Mouse (Mus musculus): ENCODE results near the gene Gng8. TPM values are rescaled to one million over a fixed set of nuclear protein-coding genes. Genes with fewer than 3 reads are reported as not detected.

Gene Gng8
- 0.78 and 2.5 TPM in 2 replicates for polyA plus RNA-seq (2014; fragmentation: Nextera tagmentation; extraction: Ambion mirVana)

DNA sequence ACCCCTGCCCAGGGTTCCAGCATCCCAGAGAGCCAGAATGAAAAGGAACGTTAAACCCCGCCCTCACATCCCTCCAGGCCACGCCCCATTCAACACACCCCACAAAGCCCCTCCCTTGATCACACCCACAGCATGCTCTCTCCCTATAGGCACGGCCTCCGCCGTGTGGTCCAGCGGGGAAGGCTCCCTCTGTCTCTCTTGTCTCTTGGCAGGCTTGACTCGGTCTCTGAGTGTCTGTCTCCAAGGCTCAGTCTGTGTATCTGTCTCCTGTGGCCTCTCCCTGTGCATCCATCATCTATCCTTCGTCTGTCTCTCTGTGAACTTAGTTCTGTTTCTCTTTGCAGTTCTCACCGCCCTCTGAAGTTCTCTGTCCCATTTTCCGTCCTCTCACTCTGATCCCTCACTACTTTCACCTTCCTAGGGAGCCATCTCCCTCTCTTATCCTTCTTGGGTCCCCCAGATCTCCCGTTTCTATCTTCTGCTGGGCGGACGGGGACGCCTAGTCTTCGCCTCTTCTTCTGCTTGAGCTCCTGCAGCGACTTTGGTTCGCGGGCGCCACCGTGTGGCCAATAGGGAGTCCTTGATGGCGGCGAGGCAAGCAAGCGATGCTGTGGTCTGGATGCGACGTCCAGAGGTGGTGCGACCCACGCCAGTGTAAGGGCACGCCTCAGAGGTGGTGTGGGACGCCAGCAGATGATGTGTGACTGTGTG, at the start of gene Gng8:
Gene Gng8 (plus strand): TSS at position 146 of the 711 bp plus-strand sequence.
- peak within 1 kb of the TSS; percentile 48 for H3K4me2 ChIP-seq (replicated peaks)
- WGBS = under 1% methylated on average over 30 of the region's 30 CpGs
- H3K9me3 ChIP-seq (ENCODE audit: control insufficient read depth, low read length) = no peaks in the 10 kb centered on the region
- peak; percentile 89 for DNase-seq (ENCODE audit: low spot score)
- H3K9ac ChIP-seq = no peak within 1 kb of the TSS
- peaks cover 15% of the 10 kb centered on the region for H3K4me1 ChIP-seq (replicated peaks; ENCODE audit: control insufficient read depth, insufficient read depth, low read length)
- H3K4me3 ChIP-seq (replicated peaks; ENCODE audit: low read length) = peak within 1 kb of the TSS; percentile 9; the same call in 1 of the 2 replicates
- H3K36me3 ChIP-seq (replicated peaks; ENCODE audit: control insufficient read depth, insufficient read depth) = peaks cover 7% of the 10 kb centered on the region
- ATAC-seq (ENCODE audit: low FRiP score) = peak; percentile 66
- H3K27ac ChIP-seq = no peak within 1 kb of the TSS; the same call in 1 of the 2 replicates
- H3K27me3 ChIP-seq (ENCODE audit: control insufficient read depth, insufficient read depth, low read length) = peaks cover 18% of the 10 kb centered on the region

DNA sequence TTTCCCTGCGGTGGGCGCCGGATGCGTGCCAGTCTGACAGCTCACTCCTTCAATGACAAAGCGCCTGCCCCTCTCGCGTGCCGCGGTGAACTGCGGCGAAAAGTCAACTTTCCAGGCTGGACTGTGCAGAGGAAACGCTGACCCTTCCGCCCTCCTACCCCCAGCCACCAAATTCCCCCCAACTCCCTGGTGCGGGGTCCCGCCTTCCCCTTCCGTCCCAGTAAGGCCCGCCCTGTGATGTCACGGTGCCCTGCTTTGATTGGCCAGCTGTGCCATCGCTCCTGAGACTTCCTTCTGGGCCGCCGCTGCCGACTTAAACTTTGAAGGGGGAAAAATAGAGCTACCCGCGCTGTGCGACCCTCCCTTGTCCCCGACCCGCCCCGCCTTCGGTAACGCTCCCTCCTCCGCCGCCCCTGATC, 48.9 kb upstream of the Gng8 start, which contains the start of gene Prkd2:
Gene Prkd2 (plus strand): TSS at position 258 of the 419 bp plus-strand sequence.
- peak within 1 kb of the TSS; percentile 71 for H3K9ac ChIP-seq
- peak within 1 kb of the TSS; percentile 69 for H3K27ac ChIP-seq
- H3K36me3 ChIP-seq (replicated peaks; ENCODE audit: control insufficient read depth, insufficient read depth) = peaks cover 37% of the 10 kb centered on the region
- H3K4me3 ChIP-seq (replicated peaks; ENCODE audit: low read length) = peak within 1 kb of the TSS; percentile 47
- H3K9me3 ChIP-seq (ENCODE audit: control insufficient read depth, low read length) = no peaks in the 10 kb centered on the region
- WGBS = under 1% methylated on average over 29 of the region's 32 CpGs
- H3K4me1 ChIP-seq (replicated peaks; ENCODE audit: control insufficient read depth, insufficient read depth, low read length) = peaks cover 19% of the 10 kb centered on the region
- H3K4me2 ChIP-seq (replicated peaks) = peak within 1 kb of the TSS; percentile 92
- DNase-seq (ENCODE audit: low spot score) = peak; percentile 90
- H3K27me3 ChIP-seq (ENCODE audit: control insufficient read depth, insufficient read depth, low read length) = no peaks in the 10 kb centered on the region
- peak; percentile 90 for ATAC-seq (ENCODE audit: low FRiP score)

DNA sequence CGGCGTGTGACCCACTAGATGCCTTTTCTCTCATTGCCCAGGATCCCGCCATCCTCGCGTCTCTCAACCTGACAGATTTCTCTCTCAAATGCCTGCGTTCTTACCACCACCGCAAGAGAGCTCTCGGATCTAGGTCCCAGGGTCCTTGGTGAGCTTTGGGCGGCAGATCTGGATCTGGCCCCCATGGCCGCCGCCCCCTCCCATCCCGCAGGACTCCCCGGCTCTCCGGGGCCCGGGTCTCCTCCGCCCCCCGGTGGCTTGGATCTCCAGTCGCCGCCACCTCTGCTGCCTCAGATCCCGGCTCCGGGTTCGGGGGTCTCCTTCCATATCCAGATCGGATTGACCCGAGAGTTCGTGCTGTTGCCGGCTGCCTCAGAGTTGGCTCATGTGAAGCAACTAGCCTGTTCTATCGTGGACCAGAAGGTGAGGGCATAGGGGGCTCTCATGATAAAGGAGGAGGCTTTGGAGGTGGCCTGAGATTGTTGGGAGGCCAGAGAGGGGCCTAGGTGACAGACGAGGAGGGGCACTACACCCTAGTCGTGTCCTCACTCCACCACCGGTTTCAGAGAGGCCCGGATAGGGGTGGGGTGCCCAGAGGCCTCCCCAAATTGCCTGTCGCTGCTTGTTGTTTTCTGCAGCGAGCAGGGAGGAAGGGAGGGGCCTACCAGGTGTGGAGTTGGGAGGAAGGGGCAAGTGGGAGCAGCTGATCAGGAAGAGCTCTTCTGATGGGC, 48.0 kb upstream of the Gng8 start:
- DNase-seq (ENCODE audit: low spot score) (peak; percentile 30), ATAC-seq (ENCODE audit: low FRiP score) (no peak)
- no peaks in the 10 kb centered on the region for H3K9me3 ChIP-seq (ENCODE audit: control insufficient read depth, low read length)
- H3K4me2 ChIP-seq (replicated peaks) = peak overlapping the region; percentile 92
- WGBS = 2% methylated on average over 33 of the region's 33 CpGs
- peak overlapping the region; percentile 71 for H3K9ac ChIP-seq
- H3K36me3 ChIP-seq (replicated peaks; ENCODE audit: control insufficient read depth, insufficient read depth) = peaks cover 28% of the 10 kb centered on the region
- H3K27ac ChIP-seq = peak overlapping the region; percentile 26
- peaks cover 19% of the 10 kb centered on the region for H3K4me1 ChIP-seq (replicated peaks; ENCODE audit: control insufficient read depth, insufficient read depth, low read length)
- no peaks in the 10 kb centered on the region for H3K27me3 ChIP-seq (ENCODE audit: control insufficient read depth, insufficient read depth, low read length)
- H3K4me3 ChIP-seq (replicated peaks; ENCODE audit: low read length) = peak overlapping the region; percentile 47

DNA sequence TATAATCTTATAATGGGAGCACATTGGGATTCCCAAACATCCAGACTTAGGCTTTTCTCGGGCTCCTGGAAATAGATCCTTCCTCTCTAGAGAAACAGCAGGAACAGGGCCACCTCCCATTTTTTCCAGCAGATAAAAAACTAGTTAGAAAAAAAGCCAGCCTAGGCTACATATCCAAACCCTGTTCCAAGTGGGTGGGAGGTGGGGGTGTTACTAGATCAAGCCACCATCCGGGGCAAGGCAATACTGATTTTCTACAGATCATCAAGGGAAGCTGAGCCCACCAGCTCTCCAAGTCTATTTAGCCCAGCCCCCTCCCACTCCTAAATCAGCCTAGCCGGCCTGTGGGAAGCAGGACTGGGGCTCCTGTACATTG, 46.9 kb upstream of the Gng8 start:
- no peak for DNase-seq (ENCODE audit: low spot score)
- peak overlapping the region; percentile 92 for H3K4me2 ChIP-seq (replicated peaks)
- ATAC-seq (ENCODE audit: low FRiP score) = no peak
- no peaks in the 10 kb centered on the region for H3K27me3 ChIP-seq (ENCODE audit: control insufficient read depth, insufficient read depth, low read length)
- H3K9me3 ChIP-seq (ENCODE audit: control insufficient read depth, low read length) = no peaks in the 10 kb centered on the region
- H3K27ac ChIP-seq = no peak overlapping the region
- H3K4me1 ChIP-seq (replicated peaks; ENCODE audit: control insufficient read depth, insufficient read depth, low read length) = peaks cover 19% of the 10 kb centered on the region
- H3K9ac ChIP-seq = no peak overlapping the region; the same call in 1 of the 2 replicates
- peak overlapping the region; percentile 47; the same call in 1 of the 2 replicates for H3K4me3 ChIP-seq (replicated peaks; ENCODE audit: low read length)
- peaks cover 28% of the 10 kb centered on the region for H3K36me3 ChIP-seq (replicated peaks; ENCODE audit: control insufficient read depth, insufficient read depth)
- 65% methylated on average over 3 of the region's 3 CpGs for WGBS

DNA sequence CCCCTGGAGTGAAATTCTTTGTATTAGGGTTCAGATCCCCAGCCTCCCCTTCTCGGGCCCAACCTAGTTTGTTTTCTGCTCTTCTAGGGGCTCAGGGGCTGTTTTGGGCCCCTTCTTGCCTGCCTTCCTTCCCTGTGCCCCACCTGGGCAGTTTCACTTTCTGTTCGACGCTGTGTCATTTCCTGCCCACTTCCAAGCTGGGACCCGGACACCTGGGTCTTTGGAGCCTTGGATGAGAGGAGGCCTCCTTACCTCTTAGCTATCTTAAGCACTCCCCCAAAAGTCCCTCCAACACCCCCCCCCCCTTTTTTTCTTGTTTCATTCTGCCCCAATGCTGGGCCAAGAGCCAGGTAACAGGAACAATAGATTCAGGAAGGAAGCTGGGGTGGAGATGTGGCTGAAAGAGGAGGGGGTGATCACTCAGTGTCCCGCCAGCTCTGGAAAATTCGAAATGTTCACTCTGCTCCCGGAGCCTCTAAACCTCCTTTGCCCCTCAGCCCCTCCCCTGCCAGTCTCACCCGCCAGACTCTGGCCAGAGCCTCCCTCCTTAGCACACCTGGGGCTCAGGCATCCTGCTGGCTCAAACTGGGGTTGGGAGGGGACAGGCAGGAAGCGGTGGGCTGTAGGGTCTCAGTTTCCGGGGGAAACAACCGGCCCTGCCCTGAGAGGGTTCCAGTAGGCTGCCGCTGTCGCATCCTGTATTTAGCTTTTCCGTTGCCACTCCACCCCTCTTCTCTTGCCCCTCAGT, 46.3 kb upstream of the Gng8 start:
- no peak for DNase-seq (ENCODE audit: low spot score)

DNA sequence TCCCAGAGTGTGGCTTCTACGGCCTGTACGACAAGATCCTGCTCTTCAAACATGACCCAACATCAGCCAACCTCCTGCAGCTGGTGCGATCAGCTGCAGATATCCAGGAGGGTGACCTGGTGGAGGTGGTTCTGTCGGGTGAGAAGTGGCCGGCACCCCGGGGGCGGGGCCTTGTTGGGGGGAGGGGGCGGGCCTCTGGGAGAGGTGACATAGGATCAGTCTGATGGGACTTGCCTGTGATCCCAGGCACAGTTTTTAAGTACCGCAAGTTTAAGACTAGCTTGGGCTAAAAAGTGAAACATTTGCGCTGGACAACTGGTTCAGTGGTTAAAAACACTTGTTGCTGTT, 45.8 kb upstream of the Gng8 start:
- H3K4me1 ChIP-seq (replicated peaks; ENCODE audit: control insufficient read depth, insufficient read depth, low read length) = peaks cover 19% of the 10 kb centered on the region
- peaks cover 25% of the 10 kb centered on the region for H3K36me3 ChIP-seq (replicated peaks; ENCODE audit: control insufficient read depth, insufficient read depth)
- H3K9ac ChIP-seq = no peak overlapping the region
- peak overlapping the region; percentile 2; the same call in 1 of the 2 replicates for H3K4me3 ChIP-seq (replicated peaks; ENCODE audit: low read length)
- H3K27me3 ChIP-seq (ENCODE audit: control insufficient read depth, insufficient read depth, low read length) = no peaks in the 10 kb centered on the region
- 39% methylated on average over 10 of the region's 10 CpGs for WGBS
- H3K4me2 ChIP-seq (replicated peaks) = peak overlapping the region; percentile 92
- DNase-seq (ENCODE audit: low spot score) (no peak), ATAC-seq (ENCODE audit: low FRiP score) (no peak)
- no peak overlapping the region for H3K27ac ChIP-seq
- H3K9me3 ChIP-seq (ENCODE audit: control insufficient read depth, low read length) = no peaks in the 10 kb centered on the region

More for the DNA sequence above, 46.3 kb upstream of the Gng8 start:
- H3K36me3 ChIP-seq (replicated peaks; ENCODE audit: control insufficient read depth, insufficient read depth) = peaks cover 28% of the 10 kb centered on the region
- H3K4me3 ChIP-seq (replicated peaks; ENCODE audit: low read length) = peak overlapping the region; percentile 47
- peak overlapping the region; percentile 92 for H3K4me2 ChIP-seq (replicated peaks)
- H3K9ac ChIP-seq = peak overlapping the region; percentile 3; the same call in 1 of the 2 replicates
- no peak for ATAC-seq (ENCODE audit: low FRiP score)
- H3K4me1 ChIP-seq (replicated peaks; ENCODE audit: control insufficient read depth, insufficient read depth, low read length) = peaks cover 19% of the 10 kb centered on the region
- H3K9me3 ChIP-seq (ENCODE audit: control insufficient read depth, low read length) = no peaks in the 10 kb centered on the region
- 44% methylated on average over 14 of the region's 14 CpGs for WGBS
- H3K27me3 ChIP-seq (ENCODE audit: control insufficient read depth, insufficient read depth, low read length) = no peaks in the 10 kb centered on the region
- no peak overlapping the region for H3K27ac ChIP-seq

DNA sequence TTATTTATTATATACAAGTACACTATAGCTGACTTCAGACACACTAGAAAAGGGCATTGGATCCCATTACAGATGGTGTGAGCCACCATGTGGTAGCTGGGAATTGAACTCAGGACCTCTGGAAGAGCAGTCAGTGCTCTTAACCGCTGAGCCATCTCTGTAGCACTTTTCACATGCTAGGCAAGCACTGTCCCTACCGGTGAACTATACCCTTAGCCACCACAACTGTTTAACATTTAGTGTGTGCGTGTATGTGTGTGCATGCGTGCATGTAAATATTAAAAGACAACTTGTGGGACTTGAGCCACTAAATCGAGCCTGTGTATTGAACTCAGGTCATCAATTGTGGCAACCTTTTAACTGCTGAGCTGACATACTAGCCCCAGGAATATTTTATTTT, 44.8 kb upstream of the Gng8 start:
- H3K27ac ChIP-seq = no peak overlapping the region
- H3K9me3 ChIP-seq (ENCODE audit: control insufficient read depth, low read length) = no peaks in the 10 kb centered on the region
- no peak for DNase-seq (ENCODE audit: low spot score)
- no peak overlapping the region for H3K4me3 ChIP-seq (replicated peaks; ENCODE audit: low read length)
- H3K4me2 ChIP-seq (replicated peaks) = no peak overlapping the region
- WGBS = 95% methylated on average over 5 of the region's 5 CpGs
- no peak overlapping the region for H3K9ac ChIP-seq
- H3K27me3 ChIP-seq (ENCODE audit: control insufficient read depth, insufficient read depth, low read length) = no peaks in the 10 kb centered on the region
- H3K4me1 ChIP-seq (replicated peaks; ENCODE audit: control insufficient read depth, insufficient read depth, low read length) = peaks cover 18% of the 10 kb centered on the region
- peaks cover 21% of the 10 kb centered on the region for H3K36me3 ChIP-seq (replicated peaks; ENCODE audit: control insufficient read depth, insufficient read depth)
- ATAC-seq (ENCODE audit: low FRiP score) = no peak

DNA sequence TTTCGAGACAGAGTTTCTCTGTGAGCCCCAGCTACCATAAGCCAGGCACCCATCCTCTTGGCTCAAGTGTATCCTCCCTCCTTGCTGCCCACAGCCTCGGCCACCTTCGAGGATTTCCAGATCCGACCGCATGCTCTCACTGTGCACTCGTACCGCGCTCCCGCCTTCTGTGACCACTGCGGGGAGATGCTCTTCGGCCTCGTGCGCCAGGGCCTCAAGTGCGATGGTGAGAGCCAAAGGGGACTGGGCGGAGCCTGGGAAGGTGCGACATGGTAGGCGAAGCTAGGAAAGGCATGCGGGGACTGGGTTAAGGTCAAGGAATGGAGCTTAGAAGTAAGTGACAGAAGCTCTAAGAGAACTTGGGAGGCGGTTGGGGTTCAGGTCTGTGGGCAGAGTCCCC, 44.1 kb upstream of the Gng8 start:
- Histone ChIP-seq H3K27ac (no peak overlapping the region), H3K27me3 (ENCODE audit: control insufficient read depth, insufficient read depth, low read length) (no peaks in the 10 kb centered on the region), H3K9me3 (ENCODE audit: control insufficient read depth, low read length) (no peaks in the 10 kb centered on the region), H3K36me3 (replicated peaks; ENCODE audit: control insufficient read depth, insufficient read depth) (peaks cover 24% of the 10 kb centered on the region), H3K9ac (no peak overlapping the region), H3K4me3 (replicated peaks; ENCODE audit: low read length) (no peak overlapping the region), H3K4me1 (replicated peaks; ENCODE audit: control insufficient read depth, insufficient read depth, low read length) (peaks cover 13% of the 10 kb centered on the region; the same call in 1 of the 2 replicates), H3K4me2 (replicated peaks) (no peak overlapping the region)
- WGBS = 87% methylated on average over 19 of the region's 19 CpGs
- DNase-seq (ENCODE audit: low spot score) = no peak
- no peak for ATAC-seq (ENCODE audit: low FRiP score)

DNA sequence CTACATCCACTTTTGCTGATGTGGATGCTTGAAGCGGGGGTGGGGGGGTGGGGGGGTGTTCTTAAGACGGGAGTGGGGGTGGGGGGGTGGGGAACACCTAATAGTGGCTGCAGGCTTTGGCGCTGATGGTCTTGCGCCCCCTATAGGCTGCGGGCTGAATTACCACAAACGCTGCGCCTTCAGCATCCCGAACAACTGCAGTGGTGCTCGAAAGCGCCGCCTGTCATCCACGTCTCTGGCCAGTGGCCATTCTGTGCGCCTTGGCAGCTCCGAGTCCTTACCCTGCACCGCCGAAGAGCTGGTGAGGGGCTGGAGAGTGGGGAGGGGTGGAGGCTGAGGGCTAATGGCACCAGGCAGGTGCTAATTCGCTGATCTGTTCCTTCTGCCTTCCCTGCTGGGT, 43.0 kb upstream of the Gng8 start:
- H3K36me3 ChIP-seq (replicated peaks; ENCODE audit: control insufficient read depth, insufficient read depth) = peaks cover 33% of the 10 kb centered on the region
- H3K4me3 ChIP-seq (replicated peaks; ENCODE audit: low read length) = no peak overlapping the region
- H3K9ac ChIP-seq = no peak overlapping the region
- peaks cover 9% of the 10 kb centered on the region; the same call in 1 of the 2 replicates for H3K4me1 ChIP-seq (replicated peaks; ENCODE audit: control insufficient read depth, insufficient read depth, low read length)
- H3K27me3 ChIP-seq (ENCODE audit: control insufficient read depth, insufficient read depth, low read length) = no peaks in the 10 kb centered on the region
- no peak overlapping the region for H3K27ac ChIP-seq
- H3K9me3 ChIP-seq (ENCODE audit: control insufficient read depth, low read length) = no peaks in the 10 kb centered on the region
- DNase-seq (ENCODE audit: low spot score) = peak; percentile 42
- peak overlapping the region; percentile 7; the same call in 1 of the 2 replicates for H3K4me2 ChIP-seq (replicated peaks)
- 0 out of 2 replicates have a peak, but pooled peaks have one; percentile 12 for ATAC-seq (ENCODE audit: low FRiP score)
- 20% methylated on average over 16 of the region's 17 CpGs for WGBS

Data from hindbrain, embryonic 14.5 days (tissue).